Mouse (Mus musculus): ENCODE measurements at regions not wholly inside any gene's neighbourhood (a gene's known extent, or its start where the extent isn't known, plus 50 kb on each side); places are given as distances from the start of the nearest gene placed in this dataset.
"Not testable (repeated sequence)": the region's sequence is repeated elsewhere in the genome, so short reads cannot be mapped to it uniquely, and the experiment has no call there.

- DNase-seq, result no peak
Observed at GRCm38 (mm10) chr10:26585106-26585505, 168.1 kb upstream of the Arhgap18 start.

GRCm38 (mm10) chr10:26607081-26607480 is 146.1 kb upstream of the Arhgap18 start:
- not testable (repeated sequence) for DNase-seq

GRCm38 (mm10) chr10:26611246-26611645 is 142.0 kb upstream of the Arhgap18 start:
- no peak for DNase-seq

- DNase-seq, result no peak
Observed at GRCm38 (mm10) chr10:26630196-26630760, 122.9 kb upstream of the Arhgap18 start.

GRCm38 (mm10) chr10:26632266-26632665 is 121.0 kb upstream of the Arhgap18 start:
- no peak for DNase-seq

- no peak for DNase-seq
Observed at GRCm38 (mm10) chr10:26637459-26637858, 115.8 kb upstream of the Arhgap18 start.

GRCm38 (mm10) chr10:26638056-26638455 is 115.2 kb upstream of the Arhgap18 start:
- DNase-seq, result no peak

- DNase-seq, result no peak
Observed at GRCm38 (mm10) chr10:26639118-26639517, 114.1 kb upstream of the Arhgap18 start.

GRCm38 (mm10) chr10:26653103-26653502 is 100.1 kb upstream of the Arhgap18 start:
- no peak for DNase-seq

GRCm38 (mm10) chr10:26664270-26664669 is 89.0 kb upstream of the Arhgap18 start:
- no peak for DNase-seq

- DNase-seq, result no peak
Observed at GRCm38 (mm10) chr10:26679500-26680227, 73.6 kb upstream of the Arhgap18 start.

- no peak for DNase-seq
Observed at GRCm38 (mm10) chr10:26694761-26695160, 58.5 kb upstream of the Arhgap18 start.

GRCm38 (mm10) chr10:26695212-26695933 is 57.8 kb upstream of the Arhgap18 start:
- DNase-seq, result peak; percentile 6

Data from adrenal gland, postnatal 14 days (tissue).